Mouse (Mus musculus) CD8-positive naive resting alpha-beta T cell, adult 57 days (primary cell): ENCODE results near the gene Mapkapk2. TPM values are rescaled to one million over a fixed set of nuclear protein-coding genes. Genes with fewer than 3 reads are reported as not detected.

Experiments used
- total RNA-seq: library from RNA; stranded (reverse); gene quantifications from one replicate; pipeline ENCODE4 v1.2.4, GENCODE M21; 2023

Mapkapk2 gene
- total RNA-seq: 48.2 TPM

DNA sequence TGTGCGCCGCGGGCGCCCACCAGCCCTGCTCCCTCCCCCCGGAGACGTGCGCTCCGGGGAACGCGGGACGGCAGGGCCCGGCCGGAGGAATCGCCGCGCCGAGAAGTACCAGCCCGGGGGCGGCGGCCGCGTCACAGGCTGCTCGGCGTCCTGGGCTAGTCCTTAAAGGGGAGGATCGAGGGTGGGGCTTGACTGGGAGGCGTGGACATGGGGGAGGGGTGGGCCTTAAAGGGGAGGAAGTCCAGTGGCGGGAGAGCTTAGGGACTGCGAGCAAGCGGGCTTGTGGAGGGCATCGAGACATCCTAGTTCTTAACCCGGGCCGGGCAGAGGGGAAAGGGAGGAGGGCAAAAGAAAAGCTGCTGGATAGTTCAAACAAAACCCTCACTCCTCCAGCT, at the start of gene Mapkapk2:
Gene Mapkapk2, minus strand, starts transcription at position 127 of the 395 bp plus-strand sequence.

DNA sequence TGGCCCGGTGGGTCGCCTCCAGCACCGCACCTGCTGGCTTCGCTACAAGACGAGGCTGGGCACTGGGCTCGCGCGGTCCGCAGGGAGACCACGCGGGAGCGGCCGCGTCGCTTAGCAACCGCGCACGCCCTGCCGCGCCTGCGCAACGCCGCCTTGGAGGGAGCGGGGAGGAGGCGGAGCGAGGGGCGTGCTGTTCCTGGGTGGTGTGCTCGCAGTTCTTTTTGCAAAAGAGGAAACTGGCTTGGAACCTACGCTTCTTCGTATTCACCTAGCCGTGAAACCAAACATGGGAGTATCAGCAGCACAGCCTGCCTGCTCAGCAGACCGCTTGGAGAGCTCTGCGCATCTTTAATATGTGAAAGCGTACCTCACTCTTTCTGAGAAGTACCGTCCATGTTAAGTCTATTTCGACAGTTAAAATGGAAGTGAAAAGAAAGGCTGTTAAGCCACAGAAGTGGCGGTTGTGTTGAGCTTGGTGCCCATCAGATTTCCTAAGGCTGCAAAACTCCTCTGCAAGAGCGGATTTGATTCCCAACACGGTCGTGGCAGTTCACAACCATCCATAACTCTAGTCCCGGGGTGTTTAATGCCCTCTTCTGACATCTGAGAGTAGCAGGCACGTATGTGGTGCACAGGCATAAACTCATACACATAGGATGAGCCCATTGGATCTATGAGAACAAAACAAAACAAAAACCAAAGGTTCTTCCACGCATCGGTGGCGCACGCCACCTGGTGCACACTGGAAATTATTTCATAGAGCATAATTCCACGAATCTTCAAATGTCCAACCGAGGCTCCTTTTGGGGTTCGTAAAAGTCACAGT, 40.8 kb upstream of the Mapkapk2 start, which contains the start of gene Dyrk3:
Gene Dyrk3, minus strand, starts transcription at position 150 of the 826 bp plus-strand sequence.

DNA sequence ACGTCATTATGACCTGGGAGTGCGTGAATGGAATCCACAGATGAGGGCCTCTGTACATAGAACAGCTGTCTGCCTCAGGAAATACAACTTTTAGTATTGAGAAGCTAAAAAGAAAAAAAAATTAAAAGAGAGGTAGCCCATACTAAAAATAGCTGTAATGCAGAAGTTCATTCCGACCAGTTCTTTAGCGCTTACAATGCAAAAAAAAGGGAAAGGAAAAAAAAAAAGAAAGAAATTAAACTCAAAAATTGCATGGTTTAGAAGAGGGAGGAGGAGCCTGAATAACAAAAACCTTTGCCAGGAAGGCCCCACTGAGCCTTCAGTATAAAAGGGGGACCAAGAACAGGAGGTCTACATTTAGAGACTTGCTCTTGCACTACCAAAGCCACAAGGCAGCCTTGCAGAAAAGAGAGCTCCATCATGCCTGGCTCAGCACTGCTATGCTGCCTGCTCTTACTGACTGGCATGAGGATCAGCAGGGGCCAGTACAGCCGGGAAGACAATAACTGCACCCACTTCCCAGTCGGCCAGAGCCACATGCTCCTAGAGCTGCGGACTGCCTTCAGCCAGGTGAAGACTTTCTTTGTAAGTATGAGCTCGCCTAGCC, 78.0 kb downstream of the Mapkapk2 start, which contains the start of gene Il10:
Gene Il10, plus strand, starts transcription at position 354 of the 607 bp plus-strand sequence.

Other genes with a start within 250 kb of the Mapkapk2 start
- 60.2 TPM for gene Fcmr, start 232.2 kb downstream of the Mapkapk2 start, total RNA-seq
- gene Il24, start 210.4 kb downstream of the Mapkapk2 start, total RNA-seq: not detected
- gene Il20, start 186.4 kb downstream of the Mapkapk2 start, total RNA-seq: not detected
- gene Il19, start 157.7 kb downstream of the Mapkapk2 start, total RNA-seq: not detected
- 0.40 TPM for gene Il10, start 78.0 kb downstream of the Mapkapk2 start, total RNA-seq
- gene Dyrk3, start 40.5 kb upstream of the Mapkapk2 start, total RNA-seq: 1.8 TPM
- gene Eif2d, start 55.4 kb upstream of the Mapkapk2 start, total RNA-seq: 27.1 TPM
- 182 TPM for gene Rassf5, start 147.4 kb upstream of the Mapkapk2 start, total RNA-seq
- gene Ikbke, start 181.8 kb upstream of the Mapkapk2 start, total RNA-seq: 261 TPM